Mouse (Mus musculus) limb, embryonic 13.5 days (tissue): ENCODE measurements around the gene Klk1b4. TPM values are rescaled to one million over a fixed set of nuclear protein-coding genes. Genes with fewer than 3 reads are reported as not detected.
"Not testable (repeated sequence)": the region's sequence is repeated elsewhere in the genome, so short reads cannot be mapped to it uniquely, and the experiment has no call there.

ENCODE experiments used
- ATAC-seq: fragments of 200-750 bp; cut with Nextera tagmentation; 2 replicates; pipeline ENCODE4 v1.8.0; 2017; ENCODE audit warnings: low read depth, moderate number of reproducible peaks, moderate TSS enrichment; ENCODE audit not compliant: low FRiP score
- H3K27ac ChIP-seq: fragments of 300-500 bp; sonication (generic); 2 replicates; pipeline ENCODE4 v1.5.1; 2015; ENCODE audit warnings: inconsistent platforms, mild to moderate bottlenecking, moderate library complexity
- H3K27me3 ChIP-seq: fragments of 300-500 bp; sonication (generic); 2 replicates; pipeline ENCODE4 v1.6.1; 2015; ENCODE audit warnings: mild to moderate bottlenecking, inconsistent platforms
- H3K36me3 ChIP-seq: fragments of 300-500 bp; sonication (generic); 2 replicates; pipeline ENCODE4 v1.6.1; 2015; ENCODE audit warnings: inconsistent platforms, mild to moderate bottlenecking, moderate library complexity
- H3K4me1 ChIP-seq: fragments of 300-500 bp; sonication (generic); 2 replicates; pipeline ENCODE4 v1.6.1; 2015; ENCODE audit warnings: inconsistent platforms
- H3K4me2 ChIP-seq: fragments of 300-500 bp; sonication (generic); replicated peaks from 2 replicates; pipeline ENCODE4 v1.6.1; 2015; ENCODE audit warnings: inconsistent platforms, mild to moderate bottlenecking, moderate library complexity
- H3K4me3 ChIP-seq: fragments of 300-500 bp; sonication (generic); 2 replicates; pipeline ENCODE4 v1.5.1; 2015; ENCODE audit warnings: moderate library complexity, mild to moderate bottlenecking, inconsistent platforms
- H3K9ac ChIP-seq: fragments of 300-500 bp; sonication (generic); 2 replicates; pipeline ENCODE4 v1.6.1; 2015; ENCODE audit warnings: mild to moderate bottlenecking, inconsistent platforms
- H3K9me3 ChIP-seq: fragments of 300-500 bp; sonication (generic); 2 replicates; pipeline ENCODE4 v1.6.1; 2016; ENCODE audit warnings: inconsistent platforms
- WGBS: fragments of 180-500 bp; shearing (Covaris S2); methylation state at CpG from one replicate; pipeline ENCODE4 v1.1.7; 2015; 5-methylcytosine and 5-hydroxymethylcytosine counted together
- polyA plus RNA-seq: library from polyadenylated mRNA; unstranded; fragments of >200 nt; fragmentation: Nextera tagmentation; extraction: Ambion mirVana; gene quantifications from 2 replicates; pipeline ENCODE4 v1.2.1, GENCODE M21; 2015

Klk1b4 gene
- polyA plus RNA-seq, result not detected in 2 replicates

DNA sequence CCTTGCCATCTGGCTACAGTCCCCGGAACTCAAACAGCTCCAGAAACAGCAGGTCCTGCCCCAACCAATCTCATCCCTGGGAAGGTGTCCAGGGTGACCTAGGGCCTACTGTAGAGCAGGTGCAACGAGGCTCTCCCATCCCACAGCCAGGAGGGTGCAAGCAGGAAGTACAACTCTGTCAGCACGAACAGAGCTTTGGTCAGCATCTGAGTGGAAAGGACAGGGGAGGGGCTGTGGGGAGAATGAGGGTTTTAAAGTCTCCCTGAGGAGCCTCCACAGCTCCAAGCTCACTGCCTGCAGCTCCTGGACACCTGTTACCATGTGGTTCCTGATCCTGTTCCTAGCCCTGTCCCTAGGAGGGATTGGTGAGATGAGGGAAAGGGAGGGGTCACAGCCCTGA lies at the start of gene Klk1b4:
Klk1b4 (plus strand) TSS at position 301 of the 400 bp plus-strand sequence.
- H3K4me2 ChIP-seq, H3K27ac ChIP-seq, ATAC-seq, H3K27me3 ChIP-seq, H3K4me3 ChIP-seq, H3K4me1 ChIP-seq, H3K36me3 ChIP-seq, H3K9me3 ChIP-seq, H3K9ac ChIP-seq: not testable (repeated sequence)
- 55% methylated on average over 3 of the region's 3 CpGs for WGBS

DNA sequence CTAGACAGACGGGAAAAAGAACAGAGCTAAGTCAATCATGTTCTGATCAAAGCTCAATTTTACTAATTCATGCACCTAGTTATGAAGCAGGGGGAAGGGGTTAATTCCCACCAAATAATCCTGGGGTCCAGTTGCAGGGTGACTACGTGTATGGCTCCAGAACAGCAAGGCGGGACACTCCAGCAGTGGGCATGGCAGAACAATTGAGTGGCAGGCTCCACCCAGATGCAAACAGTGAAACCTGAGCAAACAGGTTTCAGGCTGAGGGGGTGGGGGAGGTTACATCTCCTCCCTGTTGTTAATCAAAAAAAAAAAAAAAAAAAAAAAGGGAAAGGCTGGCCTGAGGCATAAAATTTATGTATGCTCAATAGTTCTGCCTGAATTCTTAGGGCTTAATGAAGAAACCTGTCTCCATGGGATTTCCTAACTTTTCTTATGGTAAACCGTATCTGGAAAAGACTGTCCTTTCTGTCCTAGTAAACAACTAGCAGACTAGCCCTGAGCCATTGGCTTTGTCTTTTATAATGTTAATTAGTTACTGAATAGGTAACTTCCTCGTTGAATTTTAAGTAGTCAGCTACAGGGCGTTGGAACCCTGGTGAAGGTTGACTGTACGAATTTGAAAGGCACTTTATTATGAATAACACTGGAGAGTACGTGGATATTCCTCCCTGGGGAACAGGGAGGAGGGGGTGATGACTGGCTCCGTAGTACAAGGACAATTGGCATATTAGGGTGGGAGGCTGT lies 27.8 kb upstream of the Klk1b4 start:
- Histone ChIP-seq H3K9me3 (no peaks in the 10 kb centered on the region), H3K36me3 (no peaks in the 10 kb centered on the region), H3K27me3 (no peaks in the 10 kb centered on the region), H3K4me3 (no peak overlapping the region), H3K4me1 (no peaks in the 10 kb centered on the region), H3K9ac (no peak overlapping the region), H3K4me2 (no peak overlapping the region), H3K27ac (no peak overlapping the region)
- 64% methylated on average over 9 of the region's 9 CpGs for WGBS
- no peak for ATAC-seq

DNA sequence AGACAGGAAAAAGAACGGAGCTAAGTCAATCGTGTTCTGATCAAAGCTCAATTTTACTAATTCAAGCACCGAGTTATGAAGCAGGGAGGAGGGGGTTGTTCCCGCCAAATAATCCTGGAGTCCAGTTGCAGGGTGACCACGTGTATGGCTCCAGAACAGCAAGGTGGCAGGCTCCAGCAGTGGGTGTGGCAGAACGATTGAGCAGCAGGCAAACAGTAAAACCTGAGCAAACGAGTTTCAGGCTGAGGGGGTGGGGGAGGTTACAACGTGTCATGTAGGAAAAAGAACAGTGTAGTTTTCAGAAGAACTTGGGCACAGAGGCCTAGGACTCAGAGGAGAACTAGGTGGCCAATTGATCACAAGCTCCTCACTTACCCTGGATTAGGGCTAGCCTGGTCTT lies 20.7 kb upstream of the Klk1b4 start:
- not testable (repeated sequence) for H3K36me3 ChIP-seq, ATAC-seq, H3K4me2 ChIP-seq, H3K4me1 ChIP-seq, H3K9ac ChIP-seq, H3K27me3 ChIP-seq, H3K9me3 ChIP-seq, H3K27ac ChIP-seq, H3K4me3 ChIP-seq
- WGBS, result 45% methylated on average over 8 of the region's 8 CpGs

DNA sequence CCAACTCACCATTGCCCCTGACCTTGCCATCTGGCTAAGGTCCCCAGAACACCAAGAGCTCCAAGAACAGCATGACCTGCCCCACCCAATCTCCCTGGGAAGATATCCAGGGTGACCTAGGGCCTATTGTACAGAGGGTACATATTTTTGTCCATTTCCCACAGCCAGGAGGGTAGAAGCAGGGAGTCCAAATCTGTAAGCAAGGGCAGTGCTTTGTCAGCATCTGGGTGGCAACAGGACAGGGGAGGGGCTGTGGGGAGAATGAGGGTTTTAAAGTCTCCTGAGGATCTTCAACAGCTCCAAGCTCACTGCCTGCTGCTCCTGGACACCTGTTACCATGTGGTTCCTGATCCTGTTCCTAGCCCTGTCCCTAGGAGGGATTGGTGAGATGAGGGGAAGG lies 19.3 kb upstream of the Klk1b4 start, which contains the start of gene Klk1b24:
Klk1b24 (plus strand) TSS at position 301 of the 400 bp plus-strand sequence.
- not testable (repeated sequence) for H3K36me3 ChIP-seq, H3K4me2 ChIP-seq, H3K27ac ChIP-seq, H3K4me3 ChIP-seq, H3K9ac ChIP-seq, H3K27me3 ChIP-seq, ATAC-seq, H3K9me3 ChIP-seq, H3K4me1 ChIP-seq

DNA sequence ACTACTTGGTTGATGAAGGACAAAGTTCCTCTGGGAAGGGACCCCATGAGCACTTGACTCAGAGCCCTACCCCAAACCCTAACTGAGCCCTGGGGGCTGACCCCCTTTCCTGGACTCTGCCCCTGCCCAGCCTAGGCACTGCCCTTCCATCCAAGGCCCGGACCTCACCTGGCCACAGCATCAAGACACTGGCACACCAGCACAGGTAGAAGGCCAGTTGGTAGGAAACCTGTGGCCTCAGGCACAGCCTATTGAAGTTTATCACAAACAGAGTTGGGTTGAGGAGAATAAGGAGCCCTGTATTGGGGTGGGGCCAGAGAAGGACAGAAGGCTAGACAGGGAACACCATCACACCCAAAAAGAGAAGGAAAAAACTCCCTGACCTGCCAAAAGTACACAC lies 13.8 kb upstream of the Klk1b4 start:
- not testable (repeated sequence) for H3K9me3 ChIP-seq, H3K4me1 ChIP-seq, H3K36me3 ChIP-seq, H3K27me3 ChIP-seq, H3K27ac ChIP-seq, H3K4me2 ChIP-seq, H3K9ac ChIP-seq, ATAC-seq, H3K4me3 ChIP-seq
- 90% methylated on average over 1 of the region's 1 CpGs for WGBS

DNA sequence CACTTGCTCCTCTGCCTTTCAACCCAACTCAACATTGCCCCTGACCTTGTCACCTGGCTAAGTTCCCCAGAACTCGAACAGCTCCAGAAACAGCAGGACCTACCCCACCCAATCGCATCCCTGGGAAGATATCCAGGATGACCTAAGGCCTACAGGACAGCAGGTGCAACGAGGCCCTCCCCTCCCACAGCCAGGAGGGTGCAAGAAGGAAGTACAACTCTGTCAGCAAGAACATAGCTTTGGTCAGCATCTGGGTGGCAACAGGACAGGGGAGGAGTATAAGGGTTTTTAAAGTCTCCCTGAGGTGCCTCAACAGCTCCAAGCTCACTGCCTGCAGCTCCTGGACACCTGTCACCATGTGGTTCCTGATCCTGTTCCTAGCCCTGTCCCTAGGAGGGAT lies 9.3 kb upstream of the Klk1b4 start, which contains the start of gene Klk1b3:
Klk1b3 (plus strand) TSS at position 301 of the 400 bp plus-strand sequence.
- WGBS, result 62% methylated on average over 3 of the region's 3 CpGs

DNA sequence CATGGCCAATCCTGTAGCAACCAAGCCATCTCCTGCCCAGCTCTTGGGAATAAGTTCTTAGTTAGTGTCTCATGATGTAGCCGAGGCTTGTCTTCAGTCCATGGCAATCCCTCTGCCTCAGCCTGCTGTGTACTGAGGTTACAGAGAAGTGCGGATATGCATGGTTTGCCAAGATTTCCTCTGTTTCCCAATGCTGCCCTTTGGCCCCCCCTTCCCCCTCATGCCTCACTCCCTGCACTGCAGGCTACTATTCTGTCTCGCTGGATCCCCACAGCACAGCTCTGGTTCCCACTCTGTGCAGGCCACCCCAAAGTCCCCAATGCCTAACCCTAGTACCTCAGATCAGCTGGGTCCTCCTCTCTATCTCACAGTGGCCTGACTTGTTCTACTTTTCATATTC lies 1.1 kb downstream of the Klk1b4 start:
- Histone ChIP-seq H3K27ac (no peak overlapping the region), H3K27me3 (no peaks in the 10 kb centered on the region), H3K36me3 (no peaks in the 10 kb centered on the region), H3K9ac (no peak overlapping the region), H3K4me1 (no peaks in the 10 kb centered on the region), H3K4me2 (no peak overlapping the region), H3K4me3 (no peak overlapping the region), H3K9me3 (no peaks in the 10 kb centered on the region)
- 80% methylated on average over 3 of the region's 3 CpGs for WGBS
- no peak for ATAC-seq

More for the DNA sequence above, 9.3 kb upstream of the Klk1b4 start, which contains the start of gene Klk1b3:
- Histone ChIP-seq H3K4me3 (no peak within 1 kb of the TSS), H3K4me1 (no peaks in the 10 kb centered on the region), H3K36me3 (no peaks in the 10 kb centered on the region), H3K9me3 (no peaks in the 10 kb centered on the region), H3K27me3 (no peaks in the 10 kb centered on the region), H3K27ac (no peak within 1 kb of the TSS), H3K4me2 (no peak within 1 kb of the TSS), H3K9ac (no peak within 1 kb of the TSS)
- ATAC-seq, result no peak

DNA sequence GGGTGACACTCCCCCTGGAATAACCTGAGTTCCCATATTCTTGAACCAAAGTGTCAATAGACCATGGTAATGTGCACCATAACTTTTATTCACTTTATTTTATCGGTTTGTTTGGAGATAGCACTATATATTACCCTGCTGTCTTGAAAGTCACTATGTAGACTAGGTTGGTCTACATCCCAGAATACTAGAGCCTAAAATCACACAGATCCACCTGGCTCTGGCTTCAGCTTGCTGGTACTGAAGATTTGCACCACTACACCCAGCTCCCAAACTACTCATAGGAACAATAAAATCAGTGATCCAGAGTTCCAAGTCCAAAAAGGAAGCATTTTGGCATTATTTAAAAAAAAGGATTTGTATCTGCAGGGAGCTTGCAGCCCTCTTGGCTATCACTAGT lies 8.4 kb downstream of the Klk1b4 start, which contains the start of gene Klk1b5:
Klk1b5 (plus strand) TSS at position 301 of the 400 bp plus-strand sequence.
- H3K4me2 ChIP-seq, result no peak within 1 kb of the TSS
- H3K4me1 ChIP-seq, result no peaks in the 10 kb centered on the region
- no peaks in the 10 kb centered on the region for H3K36me3 ChIP-seq
- H3K27ac ChIP-seq, result no peak within 1 kb of the TSS
- H3K9me3 ChIP-seq, result no peaks in the 10 kb centered on the region
- no peak within 1 kb of the TSS for H3K4me3 ChIP-seq
- H3K27me3 ChIP-seq, result no peaks in the 10 kb centered on the region
- WGBS, result 81% methylated on average over 1 of the region's 1 CpGs
- no peak within 1 kb of the TSS for H3K9ac ChIP-seq
- no peak for ATAC-seq

DNA sequence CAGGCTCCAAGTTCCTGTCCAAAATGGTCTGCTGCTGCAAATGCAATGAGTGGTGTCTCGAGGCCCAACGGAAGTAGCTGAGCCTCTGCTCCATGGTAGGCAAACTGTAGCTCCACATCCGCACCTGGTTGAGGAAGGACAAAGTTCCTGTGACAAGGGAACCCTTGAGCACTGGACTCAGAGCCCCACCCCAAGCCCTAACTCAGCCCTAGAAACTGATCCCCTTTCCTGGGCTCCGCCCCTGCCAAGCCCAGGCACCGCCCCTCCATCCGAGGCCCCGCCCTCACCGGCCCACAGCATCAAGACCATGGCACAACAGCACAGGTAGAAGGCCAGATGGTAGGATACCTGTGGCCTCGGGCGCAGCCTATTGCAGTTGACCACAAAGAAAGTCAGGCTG lies 14.4 kb downstream of the Klk1b4 start:
- not testable (repeated sequence) for H3K27ac ChIP-seq, H3K9ac ChIP-seq, H3K9me3 ChIP-seq, ATAC-seq, H3K36me3 ChIP-seq, H3K4me1 ChIP-seq, H3K4me3 ChIP-seq, H3K27me3 ChIP-seq, H3K4me2 ChIP-seq
- WGBS, result 78% methylated on average over 10 of the region's 10 CpGs

DNA sequence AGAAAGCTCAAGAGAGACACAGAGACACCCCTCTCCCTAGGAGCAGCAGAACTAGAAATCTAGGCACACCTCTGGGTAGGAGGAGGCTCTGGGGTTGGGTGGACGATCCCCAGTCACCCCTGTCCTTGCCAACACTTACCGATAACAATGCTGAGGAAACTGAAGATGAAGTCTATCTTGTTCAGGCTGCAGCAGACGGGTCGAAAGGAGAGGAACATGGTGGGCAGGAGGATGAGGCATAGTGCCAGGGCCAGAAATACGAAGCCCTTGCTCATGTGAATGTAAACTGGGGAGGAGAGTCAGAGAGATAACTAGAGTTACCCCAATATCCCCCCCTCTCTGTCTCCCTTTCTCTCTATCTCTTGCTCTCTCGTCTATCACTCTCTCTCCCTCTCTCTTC lies 15.1 kb downstream of the Klk1b4 start:
- not testable (repeated sequence) for H3K9me3 ChIP-seq, H3K36me3 ChIP-seq, H3K9ac ChIP-seq, H3K27ac ChIP-seq, H3K4me2 ChIP-seq, H3K4me1 ChIP-seq, H3K4me3 ChIP-seq, H3K27me3 ChIP-seq, ATAC-seq
- 81% methylated on average over 6 of the region's 6 CpGs for WGBS

DNA sequence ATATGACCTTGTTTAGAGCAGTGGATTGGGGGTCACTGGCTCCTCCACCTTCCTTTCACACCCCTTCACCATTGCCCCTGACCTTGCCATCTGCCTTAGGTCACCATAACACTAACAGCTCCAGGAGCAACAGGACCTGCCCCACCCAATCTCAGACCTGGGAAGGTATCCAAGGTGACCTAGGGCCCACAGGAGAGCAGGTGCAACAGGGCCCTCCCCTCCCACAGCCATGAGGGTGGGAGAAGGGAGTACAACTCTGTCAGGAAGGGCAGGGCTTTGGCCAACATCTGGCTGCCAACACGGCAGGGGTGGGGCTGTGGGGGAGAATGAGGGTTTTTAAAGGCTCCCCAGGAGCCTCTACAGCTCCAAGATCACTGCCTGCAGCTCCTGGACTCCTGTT lies 17.8 kb downstream of the Klk1b4 start, which contains the start of gene Klk1:
Klk1 (plus strand) TSS at position 285 of the 400 bp plus-strand sequence.
- Histone ChIP-seq H3K9ac (no peak within 1 kb of the TSS), H3K36me3 (no peaks in the 10 kb centered on the region), H3K9me3 (no peaks in the 10 kb centered on the region), H3K4me3 (no peak within 1 kb of the TSS), H3K27ac (no peak within 1 kb of the TSS), H3K27me3 (no peaks in the 10 kb centered on the region), H3K4me1 (no peaks in the 10 kb centered on the region), H3K4me2 (no peak within 1 kb of the TSS)
- WGBS, result 40% methylated on average over 1 of the region's 1 CpGs
- no peak for ATAC-seq

DNA sequence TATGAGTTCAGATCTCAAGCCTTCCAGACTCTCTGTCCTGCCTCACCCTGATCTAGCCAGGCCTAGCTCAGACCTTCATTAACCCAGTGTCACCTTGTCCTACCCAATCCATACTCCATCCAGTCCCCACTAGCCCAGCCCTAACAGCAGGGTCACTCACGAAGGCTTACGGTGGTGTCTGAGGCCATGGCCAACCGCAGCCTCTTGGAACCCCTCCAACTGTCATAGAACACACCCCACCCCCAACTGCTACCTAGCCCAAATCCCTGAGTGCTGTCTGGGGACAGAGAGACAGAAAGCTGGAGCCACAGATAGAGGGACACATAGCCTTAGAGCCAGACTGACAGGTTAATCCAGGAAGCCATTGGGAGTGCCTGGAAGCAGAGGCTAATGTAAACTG lies 28.7 kb downstream of the Klk1b4 start, which contains the start of gene Gm36864:
Gm36864 (plus strand) TSS at position 269 of the 400 bp plus-strand sequence.
- Histone ChIP-seq H3K27ac (no peak within 1 kb of the TSS), H3K4me3 (no peak within 1 kb of the TSS), H3K27me3 (no peaks in the 10 kb centered on the region), H3K4me2 (no peak within 1 kb of the TSS), H3K36me3 (no peaks in the 10 kb centered on the region), H3K4me1 (no peaks in the 10 kb centered on the region), H3K9me3 (no peaks in the 10 kb centered on the region), H3K9ac (no peak within 1 kb of the TSS)
- 77% methylated on average over 3 of the region's 3 CpGs for WGBS
- no peak for ATAC-seq

DNA sequence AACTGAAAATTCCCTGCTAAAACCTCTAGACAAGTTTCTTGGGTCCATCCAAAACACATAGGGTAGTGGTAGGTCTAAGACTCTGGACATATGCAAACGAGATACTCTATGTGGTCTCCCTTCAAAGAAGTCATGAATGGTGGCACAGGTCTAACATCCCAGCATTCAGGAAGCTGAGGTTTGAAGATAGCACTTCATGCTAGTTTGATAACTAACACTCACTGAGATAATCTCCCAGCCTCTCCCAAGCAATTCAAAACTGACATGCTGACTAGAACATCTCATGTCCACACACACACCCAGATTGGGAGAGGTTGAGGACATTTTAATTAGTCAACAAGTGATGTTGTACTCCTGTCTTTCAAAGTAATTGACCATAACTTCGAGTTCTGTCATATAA lies 32.7 kb downstream of the Klk1b4 start:
- H3K9ac ChIP-seq, result no peak overlapping the region
- H3K4me1 ChIP-seq, result no peaks in the 10 kb centered on the region
- no peaks in the 10 kb centered on the region for H3K27me3 ChIP-seq
- no peaks in the 10 kb centered on the region for H3K36me3 ChIP-seq
- no peak overlapping the region for H3K27ac ChIP-seq
- WGBS, result 50% methylated on average over 2 of the region's 2 CpGs
- H3K4me2 ChIP-seq, result no peak overlapping the region
- no peak overlapping the region for H3K4me3 ChIP-seq
- H3K9me3 ChIP-seq, result no peaks in the 10 kb centered on the region
- ATAC-seq, result no peak
